Mouse (Mus musculus) heart, embryonic 10.5 days (tissue): Measurements from ENCODE around the gene Itga3. TPM values are rescaled to one million over a fixed set of nuclear protein-coding genes. Genes with fewer than 3 reads are reported as not detected.

ENCODE experiments used
- DNase-seq: peaks from one replicate; pipeline ENCODE4 v3.0.0-alpha.2; 2017; ENCODE audit warnings: low spot score
- H3K27ac ChIP-seq: fragments of 300-500 bp; sonication (generic); 2 replicates; pipeline ENCODE4 v1.5.1; 2016; ENCODE audit warnings: mild to moderate bottlenecking
- H3K27me3 ChIP-seq: fragments of 300-500 bp; sonication (generic); 2 replicates; pipeline ENCODE4 v1.6.1; 2016; ENCODE audit warnings: mild to moderate bottlenecking; ENCODE audit not compliant: poor library complexity, insufficient read depth, severe bottlenecking
- H3K36me3 ChIP-seq: fragments of 300-500 bp; sonication (generic); 2 replicates; pipeline ENCODE4 v1.6.1; 2016; ENCODE audit warnings: mild to moderate bottlenecking, moderate library complexity
- H3K4me1 ChIP-seq: fragments of 300-500 bp; sonication (generic); 2 replicates; pipeline ENCODE4 v1.6.1; 2016; ENCODE audit warnings: mild to moderate bottlenecking
- H3K4me3 ChIP-seq: fragments of 300-500 bp; sonication (generic); 2 replicates; pipeline ENCODE4 v1.5.1; 2016; ENCODE audit warnings: mild to moderate bottlenecking, moderate library complexity
- H3K9me3 ChIP-seq: fragments of 300-500 bp; sonication (generic); 2 replicates; pipeline ENCODE4 v1.6.1; 2016; ENCODE audit warnings: mild to moderate bottlenecking, moderate library complexity
- WGBS: fragments of 180-500 bp; shearing (Covaris S2); methylation state at CpG from one replicate; pipeline ENCODE4 v1.1.7; 2016; 5-methylcytosine and 5-hydroxymethylcytosine counted together
- polyA plus RNA-seq: library from polyadenylated mRNA; unstranded; fragments of >200 nt; fragmentation: Nextera tagmentation; extraction: Ambion mirVana; gene quantifications from 2 replicates; pipeline ENCODE4 v1.2.1, GENCODE M21; 2016

Gene Itga3
- polyA plus RNA-seq, result 11.5 and 13.8 TPM in 2 replicates

- Histone ChIP-seq H3K36me3 (no peaks in the 10 kb centered on the region), H3K4me3 (peak within 1 kb of the TSS; percentile 73), H3K4me1 (peaks cover 80% of the 10 kb centered on the region), H3K27me3 (peaks cover 52% of the 10 kb centered on the region), H3K27ac (peak within 1 kb of the TSS; percentile 87), H3K9me3 (no peaks in the 10 kb centered on the region)
- no peak for DNase-seq
- WGBS, result under 1% methylated on average over 44 of the region's 51 CpGs
These were observed at the start of gene Itga3 for GRCm38 (mm10) chr11:95076536-95077111. Gene Itga3 (minus strand): TSS chr11:95076801.

- 20% methylated on average over 7 of the region's 7 CpGs for WGBS
- DNase-seq, result no peak
- H3K4me1 ChIP-seq, result peaks cover 38% of the 10 kb centered on the region
- no peaks in the 10 kb centered on the region for H3K36me3 ChIP-seq
- no peak overlapping the region for H3K4me3 ChIP-seq
- no peaks in the 10 kb centered on the region for H3K9me3 ChIP-seq
- H3K27me3 ChIP-seq, result peaks cover 97% of the 10 kb centered on the region
- H3K27ac ChIP-seq, result 0 out of 2 replicates have a peak overlapping the region, but pooled peaks have one; percentile 49
These were observed 48.9 kb upstream of the Itga3 start for GRCm38 (mm10) chr11:95125366-95125948.

GRCm38 (mm10) chr11:95122100-95122489 lies 45.5 kb upstream of the Itga3 start:
- Histone ChIP-seq H3K36me3 (no peaks in the 10 kb centered on the region), H3K4me1 (peaks cover 56% of the 10 kb centered on the region), H3K4me3 (peak overlapping the region; percentile 54), H3K9me3 (no peaks in the 10 kb centered on the region), H3K27me3 (peaks cover 100% of the 10 kb centered on the region), H3K27ac (peak overlapping the region; percentile 5; the same call in 1 of the 2 replicates)
- 37% methylated on average over 6 of the region's 6 CpGs for WGBS
- DNase-seq, result no peak

- H3K4me3 ChIP-seq, result peak overlapping the region; percentile 54
- H3K4me1 ChIP-seq, result peaks cover 51% of the 10 kb centered on the region
- H3K27ac ChIP-seq, result peak overlapping the region; percentile 5; the same call in 1 of the 2 replicates
- no peak for DNase-seq
- H3K9me3 ChIP-seq, result no peaks in the 10 kb centered on the region
- peaks cover 99% of the 10 kb centered on the region for H3K27me3 ChIP-seq
- no peaks in the 10 kb centered on the region for H3K36me3 ChIP-seq
- 1% methylated on average over 63 of the region's 63 CpGs for WGBS
These were observed 44.8 kb upstream of the Itga3 start for GRCm38 (mm10) chr11:95121161-95122099.

- 0 out of 2 replicates have a peak overlapping the region, but pooled peaks have one; percentile 17 for H3K27ac ChIP-seq
- WGBS, result under 1% methylated on average over 21 of the region's 21 CpGs
- no peak for DNase-seq
- peak overlapping the region; percentile 54 for H3K4me3 ChIP-seq
- no peaks in the 10 kb centered on the region for H3K9me3 ChIP-seq
- H3K4me1 ChIP-seq, result peaks cover 44% of the 10 kb centered on the region
- peaks cover 92% of the 10 kb centered on the region for H3K27me3 ChIP-seq
- no peaks in the 10 kb centered on the region for H3K36me3 ChIP-seq
These were observed 44.0 kb upstream of the Itga3 start for GRCm38 (mm10) chr11:95120633-95121020.

- H3K27ac ChIP-seq, result peak within 1 kb of the TSS; percentile 17; the same call in 1 of the 2 replicates
- H3K36me3 ChIP-seq, result no peaks in the 10 kb centered on the region
- no peak for DNase-seq
- H3K27me3 ChIP-seq, result peaks cover 87% of the 10 kb centered on the region
- no peaks in the 10 kb centered on the region for H3K9me3 ChIP-seq
- under 1% methylated on average over 55 of the region's 55 CpGs for WGBS
- peaks cover 39% of the 10 kb centered on the region for H3K4me1 ChIP-seq
- H3K4me3 ChIP-seq, result peak within 1 kb of the TSS; percentile 54
These were observed 43.5 kb upstream of the Itga3 start, which contains the start of gene Dlx3 for GRCm38 (mm10) chr11:95119990-95120632. Gene Dlx3 (plus strand): TSS chr11:95120119.

GRCm38 (mm10) chr11:95118505-95118904 lies 41.9 kb upstream of the Itga3 start:
- peaks cover 39% of the 10 kb centered on the region for H3K4me1 ChIP-seq
- H3K36me3 ChIP-seq, result no peaks in the 10 kb centered on the region
- peaks cover 78% of the 10 kb centered on the region for H3K27me3 ChIP-seq
- no peak overlapping the region for H3K27ac ChIP-seq
- no peak for DNase-seq
- H3K4me3 ChIP-seq, result no peak overlapping the region
- WGBS, result 4% methylated on average over 8 of the region's 8 CpGs
- H3K9me3 ChIP-seq, result no peaks in the 10 kb centered on the region

- H3K4me3 ChIP-seq, result no peak overlapping the region
These were observed 40.4 kb upstream of the Itga3 start for GRCm38 (mm10) chr11:95117030-95117429.

GRCm38 (mm10) chr11:95110081-95110480 lies 33.5 kb upstream of the Itga3 start:
- H3K4me1 ChIP-seq, result peaks cover 22% of the 10 kb centered on the region
- WGBS, result 79% methylated on average over 7 of the region's 7 CpGs
- H3K27ac ChIP-seq, result no peak overlapping the region
- no peak overlapping the region for H3K4me3 ChIP-seq
- DNase-seq, result no peak
- peaks cover 16% of the 10 kb centered on the region; the same call in 1 of the 2 replicates for H3K27me3 ChIP-seq
- H3K36me3 ChIP-seq, result no peaks in the 10 kb centered on the region
- H3K9me3 ChIP-seq, result no peaks in the 10 kb centered on the region

More at GRCm38 (mm10) chr11:95117030-95117429, 40.4 kb upstream of the Itga3 start:
- WGBS, result 4% methylated on average over 6 of the region's 6 CpGs
- peaks cover 36% of the 10 kb centered on the region for H3K4me1 ChIP-seq
- H3K36me3 ChIP-seq, result no peaks in the 10 kb centered on the region
- no peak overlapping the region for H3K27ac ChIP-seq
- H3K9me3 ChIP-seq, result no peaks in the 10 kb centered on the region
- peaks cover 68% of the 10 kb centered on the region for H3K27me3 ChIP-seq
- DNase-seq, result peak; percentile 88

GRCm38 (mm10) chr11:95109000-95109399 lies 32.4 kb upstream of the Itga3 start:
- Histone ChIP-seq H3K4me1 (peaks cover 33% of the 10 kb centered on the region), H3K4me3 (no peak overlapping the region), H3K27me3 (0 out of 2 replicates have a peak, but pooled peaks cover 14% of the 10 kb centered on the region), H3K36me3 (no peaks in the 10 kb centered on the region), H3K9me3 (no peaks in the 10 kb centered on the region), H3K27ac (no peak overlapping the region)
- 75% methylated on average over 2 of the region's 2 CpGs for WGBS
- DNase-seq, result no peak

- Histone ChIP-seq H3K27ac (0 out of 2 replicates have a peak overlapping the region, but pooled peaks have one; percentile 18), H3K4me1 (peaks cover 33% of the 10 kb centered on the region), H3K9me3 (no peaks in the 10 kb centered on the region), H3K27me3 (0 out of 2 replicates have a peak, but pooled peaks cover 5% of the 10 kb centered on the region), H3K4me3 (no peak overlapping the region), H3K36me3 (no peaks in the 10 kb centered on the region)
- 31% methylated on average over 23 of the region's 23 CpGs for WGBS
- DNase-seq, result peak; percentile 88
These were observed 30.0 kb upstream of the Itga3 start for GRCm38 (mm10) chr11:95106440-95107236.
